Mouse (Mus musculus): ENCODE measurements around the gene Jak1.
A peak's percentile ranks its signal among the peaks of the same experiment; 100 is the strongest.

The Jak1 gene

DNA sequence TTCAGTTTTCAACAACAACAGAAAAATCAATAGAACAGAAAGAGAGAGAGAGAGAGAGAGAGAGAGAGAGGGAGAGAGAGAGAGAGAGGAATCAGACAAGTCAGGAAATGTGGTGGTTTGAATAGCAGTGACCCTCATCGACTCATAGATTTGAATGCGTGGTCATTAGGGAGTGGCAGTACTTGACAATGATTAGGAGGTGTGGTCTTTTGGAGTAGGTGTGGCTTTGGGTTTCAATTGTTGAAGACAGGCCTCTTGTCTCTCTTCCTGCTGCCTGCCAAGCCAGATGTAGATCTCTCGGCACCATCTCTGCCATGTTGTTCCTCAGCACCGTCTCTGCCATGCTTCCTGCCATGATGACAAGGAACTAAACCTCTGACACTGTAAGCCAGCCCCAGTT is 121.2 kb downstream of the Jak1 start:
- DNase-seq, result no peak

DNA sequence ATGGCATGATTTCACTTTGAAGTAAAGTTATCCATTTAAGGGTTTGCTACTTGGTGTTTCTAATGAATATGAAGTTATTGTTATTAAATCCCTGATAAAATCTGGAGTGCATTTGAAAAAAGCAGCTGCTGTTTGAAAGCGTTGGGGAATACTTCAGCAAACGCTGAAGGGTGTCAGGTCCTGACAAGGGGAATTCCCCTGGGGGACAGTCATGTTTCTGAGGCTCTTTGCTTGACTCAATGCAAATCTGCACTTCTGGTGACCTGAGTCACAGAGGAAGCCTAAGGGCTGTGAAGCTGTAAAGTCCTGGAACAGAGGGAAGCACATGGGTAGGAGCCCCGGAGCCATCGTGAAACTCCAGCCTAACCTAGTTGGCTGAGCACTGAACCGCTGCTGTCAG is 123.3 kb downstream of the Jak1 start:
- DNase-seq, result no peak

GRCm38 (mm10) chr4:101137975-101138374 is 127.1 kb downstream of the Jak1 start:
- DNase-seq, result no peak

DNA sequence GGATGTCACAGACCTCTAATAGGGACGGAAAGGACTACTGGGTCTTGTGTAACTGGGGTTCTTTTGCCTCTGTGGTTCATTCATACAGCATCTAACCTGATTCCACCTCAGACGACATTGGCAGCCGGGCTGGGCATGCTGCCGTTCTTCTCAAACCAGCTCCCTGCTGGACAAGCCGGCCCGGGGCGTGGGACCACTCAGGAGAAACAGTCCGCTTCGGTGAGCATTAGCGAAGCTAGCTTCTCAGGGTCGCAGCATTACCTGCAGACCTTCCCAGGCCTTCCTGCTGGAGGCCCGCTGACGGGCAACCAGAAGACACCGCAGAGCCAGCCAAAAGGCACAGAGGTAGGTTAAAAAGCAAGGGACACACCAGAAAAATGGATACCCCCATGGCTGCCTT is 129.2 kb downstream of the Jak1 start:
- DNase-seq, result no peak

- DNase-seq, result no peak
These were observed 130.1 kb downstream of the Jak1 start for GRCm38 (mm10) chr4:101135013-101135412.

GRCm38 (mm10) chr4:101121002-101121401 is 144.1 kb downstream of the Jak1 start:
- peak in 1 of 2 experiments; percentile 31 for DNase-seq

DNA sequence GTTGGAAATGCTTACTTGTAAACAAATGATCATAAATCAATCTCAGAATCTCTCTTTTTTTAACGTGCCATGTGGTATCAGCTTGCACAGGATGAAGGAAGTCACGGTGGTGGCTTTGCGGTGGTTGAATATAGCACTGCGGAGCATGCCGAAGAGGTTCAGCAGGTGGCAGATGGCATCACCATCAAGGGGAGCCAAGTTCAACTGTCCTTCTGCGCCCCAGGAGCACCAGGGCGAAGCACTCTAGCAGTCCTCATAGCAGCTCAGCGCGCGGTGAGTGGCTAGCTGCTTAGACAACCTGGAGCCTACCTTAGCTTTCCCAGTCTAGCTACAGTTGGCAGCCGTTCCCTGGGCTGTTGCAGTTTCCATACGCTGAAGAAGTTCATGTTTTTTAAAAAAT is 158.0 kb downstream of the Jak1 start:
- no peak for DNase-seq
